Mouse (Mus musculus): ENCODE results near the gene Tigd2.

GRCm38 (mm10) chr6:59250536-59250935 is 41.9 kb downstream of the Tigd2 start:
- TF ChIP-seq CTCF (IDR thresholded peaks at IDR 0.05; ENCODE audit: borderline replicate concordance, control insufficient read depth, extremely low read depth, insufficient read depth, low read length, poor library complexity) (no peak), POLR2A (IDR thresholded peaks at IDR 0.05; ENCODE audit: control insufficient read depth, extremely low read depth, insufficient read depth, low read length, poor library complexity) (no peak)

All from thymus, adult 2 months (tissue).